Mouse (Mus musculus): Measurements from ENCODE around the gene Adk.

Adk gene

GRCm38 (mm10) chr14:21052112-21052780, at the start of gene Adk, which contains the start of gene Ap3m1:
Adk (plus strand) TSS chr14:21052574.
Ap3m1 (minus strand) TSS chr14:21052508.
- peak; percentile 84 to 87 for DNase-seq

- DNase-seq = no peak
These were observed 38.5 kb upstream of the Adk start for GRCm38 (mm10) chr14:21013800-21014334.

- no peak for DNase-seq
These were observed 34.5 kb upstream of the Adk start for GRCm38 (mm10) chr14:21017871-21018270.

GRCm38 (mm10) chr14:21018977-21019376, 33.4 kb upstream of the Adk start:
- no peak for DNase-seq

GRCm38 (mm10) chr14:21020435-21020834, 31.9 kb upstream of the Adk start:
- no peak for DNase-seq

- no peak for DNase-seq
These were observed 24.8 kb upstream of the Adk start for GRCm38 (mm10) chr14:21027542-21027941.

GRCm38 (mm10) chr14:21029025-21029659, 23.2 kb upstream of the Adk start:
- no peak for DNase-seq

GRCm38 (mm10) chr14:21031783-21032511, 20.4 kb upstream of the Adk start:
- peak in 1 of 2 experiments; percentile 24 for DNase-seq

- DNase-seq = no peak
These were observed 18.1 kb upstream of the Adk start for GRCm38 (mm10) chr14:21034271-21034670.

- no peak for DNase-seq
These were observed 17.6 kb upstream of the Adk start for GRCm38 (mm10) chr14:21034791-21035190.

- no peak for DNase-seq
These were observed 13.3 kb upstream of the Adk start for GRCm38 (mm10) chr14:21039077-21039476.

GRCm38 (mm10) chr14:21039623-21040022, 12.8 kb upstream of the Adk start:
- DNase-seq = no peak

- DNase-seq = no peak
These were observed 4.5 kb upstream of the Adk start for GRCm38 (mm10) chr14:21047840-21048239.

- DNase-seq = peak; percentile 16
These were observed 3.5 kb upstream of the Adk start for GRCm38 (mm10) chr14:21048879-21049278.

GRCm38 (mm10) chr14:21050734-21051133, 1.6 kb upstream of the Adk start:
- no peak for DNase-seq

GRCm38 (mm10) chr14:21051380-21052111, 828 bp upstream of the Adk start:
- DNase-seq = no peak

GRCm38 (mm10) chr14:21052781-21053130, 382 bp downstream of the Adk start:
- no peak for DNase-seq

- DNase-seq = no peak
These were observed 777 bp downstream of the Adk start for GRCm38 (mm10) chr14:21053151-21053550.

GRCm38 (mm10) chr14:21053586-21053985, 1.2 kb downstream of the Adk start:
- DNase-seq = no peak

GRCm38 (mm10) chr14:21058972-21059371, 6.6 kb downstream of the Adk start:
- no peak for DNase-seq

GRCm38 (mm10) chr14:21062766-21063513, 10.6 kb downstream of the Adk start:
- DNase-seq = no peak

- no peak for DNase-seq
These were observed 11.9 kb downstream of the Adk start for GRCm38 (mm10) chr14:21064321-21064720.

All from thymus, adult 18-20 months (tissue).